ENCODE assay signal across 24 mouse cellular contexts in the genomic region with DNA sequence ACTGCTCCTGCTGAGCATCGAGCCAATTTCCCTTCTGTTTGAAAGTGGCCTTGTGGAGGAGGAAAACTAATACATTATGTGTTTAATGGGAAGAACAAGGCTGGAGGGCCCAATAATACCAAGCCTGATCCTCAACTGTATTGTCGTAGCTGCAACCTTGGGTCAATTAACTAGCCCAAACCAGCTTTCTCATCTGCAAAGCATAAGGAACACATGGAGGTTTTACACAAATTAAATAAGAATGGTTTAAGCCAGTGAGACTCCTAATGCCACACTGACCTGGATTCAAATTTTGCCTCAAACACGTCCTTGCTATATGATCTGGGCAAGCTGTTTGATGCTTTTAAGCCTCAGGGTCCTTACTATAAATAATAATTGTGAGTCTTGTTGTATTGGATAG.
DNase-seq lines count a peak whose midpoint lies in the region; ATAC-seq and TF ChIP-seq lines count a peak whose summit lies in the region.
"Had no signal": no experiment of that assay in that cellular context is flagged by ENCODE, and none has a peak within 500 bp of the region (broad histone marks: within the 10 kb centered on the region; RNA-seq: fewer than 3 reads in every experiment).

No protein-coding gene starts in this region.

- 62% methylated on average over 3 of the region's 3 CpGs for WGBS in lung, embryonic 14.5 days
- 51% methylated on average over 3 of the region's 3 CpGs for WGBS in limb, embryonic 10.5 days
- WGBS in olfactory bulb, adult 2 months = 71% methylated on average over 3 of the region's 3 CpGs
- WGBS in intestine, embryonic 15.5 days = 65% methylated on average over 3 of the region's 3 CpGs

- H3K9ac ChIP-seq in lung, embryonic 14.5 days = no peak overlapping the region
- H3K9ac ChIP-seq in intestine, embryonic 15.5 days = no peak overlapping the region
- H3K9ac ChIP-seq: embryonic facial prominence, embryonic 12.5 days; embryonic facial prominence, embryonic 15.5 days; forebrain, postnatal 0 days; heart, embryonic 13.5 days; hindbrain, embryonic 12.5 days; hindbrain, embryonic 15.5 days had no signal

- ATAC-seq in lung, embryonic 14.5 days (ENCODE audit: insufficient read depth) = no peak
- ATAC-seq in intestine, embryonic 15.5 days = no peak
- ATAC-seq: forebrain, embryonic 14.5 days; forebrain, postnatal 0 days had no signal

- no peak for TF ChIP-seq CTCF in lung, embryonic 14.5 days (IDR thresholded peaks at IDR 0.05; ENCODE audit: low read depth)
- TF ChIP-seq CTCF in olfactory bulb, adult 2 months (IDR thresholded peaks at IDR 0.05; ENCODE audit: insufficient read depth, low read depth, low read length) = no peak

- no peaks in the 10 kb centered on the region for H3K27me3 ChIP-seq in lung, embryonic 14.5 days (ENCODE audit: insufficient read depth, low read length)
- no peaks in the 10 kb centered on the region for H3K27me3 ChIP-seq in limb, embryonic 10.5 days (ENCODE audit: low read depth, poor library complexity, severe bottlenecking)
- no peaks in the 10 kb centered on the region for H3K27me3 ChIP-seq in intestine, embryonic 15.5 days (replicated peaks)
- H3K27me3 ChIP-seq: embryonic facial prominence, embryonic 12.5 days; embryonic facial prominence, embryonic 15.5 days; heart, embryonic 13.5 days; hindbrain, embryonic 12.5 days; hindbrain, embryonic 15.5 days had no signal

- no peak for TF ChIP-seq POLR2A in olfactory bulb, adult 2 months (IDR thresholded peaks at IDR 0.05; ENCODE audit: insufficient read depth, low read depth, low read length)

- H3K4me2 ChIP-seq in lung, embryonic 14.5 days = no peak overlapping the region
- H3K4me2 ChIP-seq in intestine, embryonic 15.5 days (replicated peaks) = no peak overlapping the region
- H3K4me2 ChIP-seq: embryonic facial prominence, embryonic 12.5 days; embryonic facial prominence, embryonic 15.5 days; heart, embryonic 13.5 days; hindbrain, embryonic 12.5 days; hindbrain, embryonic 15.5 days had no signal

- H3K36me3 ChIP-seq in lung, embryonic 14.5 days (ENCODE audit: insufficient read depth) = no peaks in the 10 kb centered on the region
- no peaks in the 10 kb centered on the region for H3K36me3 ChIP-seq in limb, embryonic 10.5 days
- H3K36me3 ChIP-seq in intestine, embryonic 15.5 days = no peaks in the 10 kb centered on the region
- H3K36me3 ChIP-seq: embryonic facial prominence, embryonic 12.5 days; embryonic facial prominence, embryonic 15.5 days; heart, embryonic 10.5 days; heart, embryonic 13.5 days; hindbrain, embryonic 12.5 days; hindbrain, embryonic 15.5 days had no signal

- DNase-seq in heart, adult 11 months = peak; percentile 49
- DNase-seq in heart, postnatal 4 days = no peak
- DNase-seq in lung, embryonic 14.5 days = no peak
- DNase-seq in lung, adult 18-20 months = no peak
- DNase-seq in limb, embryonic 10.5 days (ENCODE audit: low spot score) = no peak
- no peak for DNase-seq in thymus, postnatal 36 days
- DNase-seq: adrenal gland, adult 8-10 months; adrenal gland, postnatal 25 days; cerebellum, adult 18-20 months; cerebellum, adult 9-10 months; cerebellum, postnatal 25 days; forebrain, postnatal 0 days; gastrocnemius, postnatal 25 days; heart, adult 2 months; heart, postnatal 14 days had no signal

- no peaks in the 10 kb centered on the region for H3K9me3 ChIP-seq in lung, embryonic 14.5 days (ENCODE audit: low read depth, low read length)
- no peaks in the 10 kb centered on the region for H3K9me3 ChIP-seq in limb, embryonic 10.5 days (replicated peaks)
- no peaks in the 10 kb centered on the region for H3K9me3 ChIP-seq in intestine, embryonic 15.5 days
- H3K9me3 ChIP-seq: embryonic facial prominence, embryonic 12.5 days; embryonic facial prominence, embryonic 15.5 days; heart, embryonic 10.5 days; heart, embryonic 13.5 days; hindbrain, embryonic 12.5 days; hindbrain, embryonic 15.5 days had no signal

- H3K4me1 ChIP-seq in lung, embryonic 14.5 days (ENCODE audit: insufficient read depth) = peaks cover 3% of the 10 kb centered on the region; the same call in 1 of the 2 replicates
- peaks cover 21% of the 10 kb centered on the region for H3K4me1 ChIP-seq in limb, embryonic 10.5 days
- peaks cover 9% of the 10 kb centered on the region; the same call in 1 of the 2 replicates for H3K4me1 ChIP-seq in olfactory bulb, adult 2 months (ENCODE audit: control insufficient read depth, insufficient read depth, low read length)
- H3K4me1 ChIP-seq in intestine, embryonic 15.5 days (replicated peaks) = 0 out of 2 replicates have a peak, but pooled peaks cover 4% of the 10 kb centered on the region
- H3K4me1 ChIP-seq: embryonic facial prominence, embryonic 15.5 days; hindbrain, embryonic 12.5 days had no signal

- H3K27ac ChIP-seq in lung, embryonic 14.5 days (ENCODE audit: low read depth) = 0 out of 2 replicates have a peak overlapping the region, but pooled peaks have one; percentile 5
- H3K27ac ChIP-seq in limb, embryonic 10.5 days = 0 out of 2 replicates have a peak overlapping the region, but pooled peaks have one; percentile 42
- H3K27ac ChIP-seq in olfactory bulb, adult 2 months (ENCODE audit: insufficient read depth, low read depth, low read length) = 0 out of 2 replicates have a peak overlapping the region, but pooled peaks have one; percentile 37
- H3K27ac ChIP-seq in intestine, embryonic 15.5 days = no peak overlapping the region
- H3K27ac ChIP-seq: embryonic facial prominence, embryonic 12.5 days; embryonic facial prominence, embryonic 15.5 days; heart, adult 2 months; heart, embryonic 10.5 days; heart, embryonic 13.5 days; hindbrain, embryonic 12.5 days; hindbrain, embryonic 15.5 days had no signal

- no peak overlapping the region for H3K4me3 ChIP-seq in lung, embryonic 14.5 days (ENCODE audit: low read depth, low read length)
- no peak overlapping the region for H3K4me3 ChIP-seq in limb, embryonic 10.5 days
- no peak overlapping the region for H3K4me3 ChIP-seq in olfactory bulb, adult 2 months (ENCODE audit: insufficient read depth, low read depth, low read length)
- no peak overlapping the region for H3K4me3 ChIP-seq in intestine, embryonic 15.5 days (replicated peaks)
- H3K4me3 ChIP-seq: embryonic facial prominence, embryonic 12.5 days; embryonic facial prominence, embryonic 15.5 days; heart, adult 2 months; heart, embryonic 10.5 days; heart, embryonic 13.5 days; hindbrain, embryonic 12.5 days; hindbrain, embryonic 15.5 days had no signal
